Mouse (Mus musculus): ENCODE data around the gene Zfp940. TPM values are rescaled to one million over a fixed set of nuclear protein-coding genes. Genes with fewer than 3 reads are reported as not detected.

Gene Zfp940
- polyA plus RNA-seq, 1 experiment from 2014 or later = 0.79 TPM

Other genes with a start within 250 kb of the Zfp940 start
- not detected in 3 replicates for gene Catsperg2, start 126.6 kb downstream of the Zfp940 start, polyA plus RNA-seq (2018)
- 8.7 to 12.3 TPM (median 11.7 TPM) in 3 replicates for gene Zfp84, start 85.1 kb downstream of the Zfp940 start, polyA plus RNA-seq (2018)
- gene Zfp30, start 69.7 kb downstream of the Zfp940 start, polyA plus RNA-seq (2018) = 0.57 to 1.1 TPM (median 0.83 TPM) in 3 replicates
- gene Zfp790, start 37.6 kb downstream of the Zfp940 start, polyA plus RNA-seq (2018) = 7.8 to 8.9 TPM (median 8.4 TPM) in 3 replicates
- gene Zfp420, start 6.3 kb upstream of the Zfp940 start, polyA plus RNA-seq (2018) = 2.0 to 2.8 TPM (median 2.5 TPM) in 3 replicates
- 2.9 to 5.0 TPM (median 3.6 TPM) in 3 replicates for gene Zfp27, start 52.9 kb upstream of the Zfp940 start, polyA plus RNA-seq (2018)
- 1.3 to 2.7 TPM (median 1.6 TPM) in 3 replicates for gene Zfp383, start 54.6 kb upstream of the Zfp940 start, polyA plus RNA-seq (2018)
- gene Zfp74, start 100.4 kb upstream of the Zfp940 start, polyA plus RNA-seq (2018) = 4.4 to 6.4 TPM (median 5.5 TPM) in 3 replicates
- gene Zfp568, start 130.3 kb upstream of the Zfp940 start, polyA plus RNA-seq (2018) = 2.6 to 4.6 TPM (median 2.8 TPM) in 3 replicates
- 1.3 to 1.7 TPM (median 1.5 TPM) in 3 replicates for gene Zfp14, start 197.7 kb upstream of the Zfp940 start, polyA plus RNA-seq (2018)
- gene Zfp82, start 219.2 kb upstream of the Zfp940 start, polyA plus RNA-seq (2018) = 2.3 to 2.6 TPM (median 2.5 TPM) in 3 replicates
- not detected in 3 replicates for gene Gm26920, start 236.7 kb upstream of the Zfp940 start, polyA plus RNA-seq (2018)
- 1.9 to 2.1 TPM (median 2.0 TPM) in 3 replicates for gene Zfp566, start 236.9 kb upstream of the Zfp940 start, polyA plus RNA-seq (2018)
- 12.5 to 26.3 TPM (median 21.7 TPM) in 3 replicates for gene Zfp260, start 241.1 kb upstream of the Zfp940 start, polyA plus RNA-seq (2018)